Mouse (Mus musculus) activated CD4-positive, CD25-positive, alpha-beta regulatory T cell (primary cell): ENCODE data around the gene Klhl26. TPM values are rescaled to one million over a fixed set of nuclear protein-coding genes. Genes with fewer than 3 reads are reported as not detected.

Experiments used
- polyA plus RNA-seq, 2 experiments: library from polyadenylated mRNA; unstranded; fragments of 100-300 nt; shearing (Covaris generic); gene quantifications; one replicate each; pipeline ENCODE4 v1.2.1; 2017

The Klhl26 gene
- polyA plus RNA-seq = 10 to 100 TPM; 10.3 to 17.8 TPM

DNA sequence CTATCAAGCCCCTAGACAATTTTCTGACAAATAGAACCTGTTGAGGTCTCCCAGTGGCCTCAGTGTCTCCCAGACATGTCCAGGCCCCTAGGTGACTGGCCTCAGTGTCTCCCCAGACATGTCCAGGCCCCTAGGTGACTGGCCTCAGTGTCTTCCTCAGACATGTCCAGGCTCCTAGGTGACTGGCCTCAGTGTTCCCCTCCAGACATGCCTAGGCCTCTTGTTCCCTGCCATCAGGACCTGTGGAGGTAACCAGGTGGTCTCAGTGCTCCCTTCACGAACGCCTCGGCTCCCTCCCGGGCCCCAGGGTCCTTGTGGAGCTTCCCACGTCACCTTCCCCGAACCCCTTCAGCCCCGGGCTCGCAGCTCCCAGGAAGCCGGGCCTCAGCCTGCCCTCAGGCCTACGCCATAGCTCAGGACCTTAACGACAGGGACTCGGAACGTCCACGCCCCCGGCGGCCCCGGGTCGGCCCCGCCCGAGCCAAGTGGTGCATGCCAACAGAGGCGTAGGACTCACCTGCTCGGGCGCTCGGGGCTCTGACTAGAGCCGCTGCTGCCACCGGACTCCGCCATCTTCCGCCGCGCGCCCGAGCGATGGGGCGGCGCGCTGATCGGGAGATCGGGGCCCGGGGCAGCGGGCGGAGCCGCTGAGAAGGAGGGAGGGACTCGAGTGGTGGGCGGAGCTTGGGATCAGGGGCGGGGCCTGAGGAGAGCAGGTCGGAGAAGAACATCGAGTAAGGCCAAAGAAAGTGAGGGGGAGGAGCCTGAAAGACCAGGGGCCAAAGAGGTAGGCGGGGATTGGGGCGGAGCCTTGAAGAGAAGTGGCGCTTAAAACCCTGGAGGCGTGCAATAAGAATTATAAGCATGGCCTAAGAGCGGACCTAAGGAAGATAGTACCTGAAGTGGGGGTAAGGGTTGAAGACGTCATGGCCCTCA, at the start of gene Klhl26:
TSS of gene Klhl26 (minus strand) at position 636 of the 936 bp plus-strand sequence.

DNA sequence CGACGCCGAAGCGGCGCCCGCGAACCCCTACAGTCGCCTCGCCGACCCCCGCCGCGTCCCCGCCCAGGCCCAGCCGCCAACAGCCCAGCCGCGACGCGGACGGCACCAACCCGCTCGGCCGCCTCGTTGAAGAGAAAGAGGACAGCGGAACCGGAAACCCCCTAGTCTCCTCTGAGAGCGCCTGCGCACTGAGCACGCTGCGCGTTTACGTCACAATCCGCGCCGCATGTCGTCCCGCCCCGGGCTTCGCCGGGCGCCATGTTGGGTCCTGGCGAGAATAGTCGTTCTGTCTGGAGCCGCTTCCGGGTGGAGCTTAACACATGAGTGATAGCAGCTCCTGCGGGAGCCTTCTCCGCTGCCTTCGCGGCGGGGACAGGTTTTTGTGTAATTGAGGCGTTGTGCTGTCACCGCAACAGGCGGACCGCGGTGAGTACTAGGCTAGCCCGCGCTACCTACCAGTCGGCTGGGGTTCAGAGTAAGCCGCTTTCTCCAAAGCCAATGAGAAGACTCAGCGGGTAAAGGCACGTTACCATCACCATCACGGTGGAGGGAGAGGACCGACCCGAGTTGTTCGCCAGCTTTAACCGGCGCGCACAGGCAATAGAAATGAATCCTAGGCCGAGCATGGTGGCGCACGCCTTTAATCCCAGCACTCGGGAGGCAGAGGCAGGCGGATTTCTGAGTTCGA, 33.6 kb upstream of the Klhl26 start, which contains the start of gene Uba52:
TSS of gene Uba52 (minus strand) at position 574 of the 688 bp plus-strand sequence.

DNA sequence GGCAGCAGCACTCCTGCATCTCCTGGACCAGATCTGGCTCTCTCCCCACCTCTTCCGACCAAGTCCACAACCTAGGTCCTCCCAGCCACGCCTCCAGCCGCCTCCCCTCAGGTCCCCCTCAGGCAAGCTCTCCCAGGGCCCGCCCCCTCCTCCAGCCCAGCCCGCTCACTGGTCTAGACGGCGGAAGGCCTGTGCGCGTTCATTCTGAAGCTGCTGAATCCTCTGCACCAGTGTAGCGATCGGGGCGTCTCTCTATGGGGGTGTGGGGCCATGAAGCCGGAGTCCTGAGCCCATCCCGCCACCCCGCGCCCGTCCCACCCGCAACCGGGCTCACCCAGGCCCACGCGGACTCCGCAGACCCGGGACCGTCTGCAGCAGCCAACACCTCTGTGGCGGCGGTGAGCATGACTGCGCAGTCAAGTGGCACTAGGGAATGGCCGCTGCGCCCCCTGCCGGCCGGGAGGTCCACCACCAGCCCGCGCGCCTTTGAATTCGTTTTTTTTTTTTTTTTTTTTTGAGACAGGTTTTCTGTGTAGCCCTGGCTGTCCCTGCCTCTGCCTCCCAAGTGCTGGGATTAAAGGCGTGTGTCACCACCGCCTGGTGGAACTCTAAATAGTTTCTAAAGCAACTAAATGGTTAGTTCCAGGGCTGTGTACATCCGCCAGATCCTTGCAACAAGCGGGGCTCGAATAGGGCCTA, 29.7 kb upstream of the Klhl26 start, which contains the start of gene Rex1bd:
TSS of gene Rex1bd (minus strand) at position 425 of the 699 bp plus-strand sequence.

DNA sequence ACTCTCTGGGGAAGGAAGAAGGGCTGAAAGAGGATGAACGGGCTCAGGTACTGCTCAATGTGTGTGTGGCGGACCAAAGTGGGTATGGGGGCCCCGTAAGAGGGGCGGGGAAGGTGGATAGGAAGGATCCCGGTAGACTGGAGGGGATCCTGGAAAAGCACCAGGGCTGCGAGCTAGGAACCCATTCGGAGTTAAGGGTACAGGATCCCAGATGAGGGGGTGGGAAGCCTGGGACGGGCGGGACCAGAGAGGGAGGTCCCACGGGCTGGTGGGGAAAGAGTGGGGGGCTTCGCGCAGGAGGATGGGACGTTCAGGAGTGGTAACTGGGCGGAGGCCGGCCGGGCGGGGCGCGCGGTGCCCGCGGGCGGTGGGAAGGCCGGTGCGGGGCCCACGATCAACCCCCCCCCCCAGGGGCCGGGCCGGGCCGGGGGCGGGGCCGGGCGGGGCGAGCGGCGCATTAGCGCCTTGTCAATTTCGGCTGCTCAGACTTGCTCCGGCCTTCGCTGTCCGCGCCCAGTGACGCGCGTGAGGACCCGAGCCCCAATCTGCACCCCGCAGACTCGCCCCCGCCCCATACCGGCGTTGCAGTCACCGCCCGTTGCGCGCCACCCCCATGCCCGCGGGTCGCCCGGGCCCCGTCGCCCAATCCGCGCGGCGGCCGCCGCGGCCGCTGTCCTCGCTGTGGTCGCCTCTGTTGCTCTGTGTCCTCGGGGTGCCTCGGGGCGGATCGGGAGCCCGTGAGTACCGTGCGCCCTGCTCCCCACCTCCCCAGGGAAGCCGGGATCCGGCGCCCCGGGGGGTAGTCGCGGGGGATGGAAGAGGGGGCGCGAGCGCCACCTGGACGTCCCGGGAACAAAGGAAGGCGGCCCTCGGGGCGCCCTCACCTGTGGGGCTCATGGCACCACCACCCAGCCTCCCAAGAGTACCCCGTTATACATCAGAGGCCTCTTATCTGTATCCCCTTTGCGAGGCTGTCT, 16.2 kb upstream of the Klhl26 start, which contains the start of gene Crlf1:
TSS of gene Crlf1 (plus strand) at position 495 of the 977 bp plus-strand sequence.

GRCm38 (mm10) chr8:70486941-70487520, 10.3 kb upstream of the Klhl26 start, which contains the start of gene Tmem59l:
Gene Tmem59l (minus strand): TSS chr8:70487358.

GRCm38 (mm10) chr8:70439055-70439847, 37.5 kb downstream of the Klhl26 start, which contains the start of gene Crtc1:
Gene Crtc1 (minus strand): TSS chr8:70439579.

Other genes starting within 250 kb of the Klhl26 start
- gene Sugp2, start 242.7 kb downstream of the Klhl26 start, polyA plus RNA-seq = 10 to 100 TPM; 28.9 to 34.8 TPM
- 10 to 100 TPM; 10.4 to 12.5 TPM for gene Armc6, start 242.5 kb downstream of the Klhl26 start, polyA plus RNA-seq
- gene Homer3, start 194.1 kb downstream of the Klhl26 start, polyA plus RNA-seq = 1 to 10 TPM; 2.9 to 5.7 TPM
- gene Ddx49, start 174.5 kb downstream of the Klhl26 start, polyA plus RNA-seq = 10 to 100 TPM; 49.1 to 66.3 TPM
- 100 to 1,000 TPM; 346 to 377 TPM for gene Cope, start 174.4 kb downstream of the Klhl26 start, polyA plus RNA-seq
- gene Cers1, start 161.2 kb downstream of the Klhl26 start, polyA plus RNA-seq = not detected
- gene Gdf1, start 147.2 kb downstream of the Klhl26 start, polyA plus RNA-seq = under 1 TPM; 0.36 to 0.39 TPM
- 10 to 100 TPM; 55.4 to 75.0 TPM for gene Upf1, start 123.7 kb downstream of the Klhl26 start, polyA plus RNA-seq
- gene Comp, start 103.4 kb downstream of the Klhl26 start, polyA plus RNA-seq = 1 to 10 TPM; 1.0 to 2.2 TPM
- 10 to 100 TPM in 1 of 2 experiments, 1 to 10 TPM in 1; 9.8 to 11.8 TPM for gene Crtc1, start 37.4 kb downstream of the Klhl26 start, polyA plus RNA-seq
- gene Tmem59l, start 10.4 kb upstream of the Klhl26 start, polyA plus RNA-seq = not detected
- not detected for gene Crlf1, start 16.2 kb upstream of the Klhl26 start, polyA plus RNA-seq
- gene Rex1bd, start 29.8 kb upstream of the Klhl26 start, polyA plus RNA-seq = 100 to 1,000 TPM; 103 to 125 TPM
- gene Uba52, start 33.8 kb upstream of the Klhl26 start, polyA plus RNA-seq = 1,000 to 10,000 TPM in 1 of 2 experiments, 100 to 1,000 TPM in 1; 932 to 1,504 TPM
- gene Fkbp8, start 50.8 kb upstream of the Klhl26 start, polyA plus RNA-seq = 100 to 1,000 TPM; 372 to 404 TPM
- gene Kxd1, start 51.0 kb upstream of the Klhl26 start, polyA plus RNA-seq = 100 to 1,000 TPM; 108 to 123 TPM
- gene Ell, start 62.5 kb upstream of the Klhl26 start, polyA plus RNA-seq = 10 to 100 TPM; 25.7 to 27.7 TPM
- gene Isyna1, start 117.4 kb upstream of the Klhl26 start, polyA plus RNA-seq = 10 to 100 TPM; 31.5 to 78.3 TPM
- gene Ssbp4, start 131.9 kb upstream of the Klhl26 start, polyA plus RNA-seq = 100 to 1,000 TPM; 121 to 146 TPM
- gene Lrrc25, start 139.2 kb upstream of the Klhl26 start, polyA plus RNA-seq = under 1 TPM; 0.38 to 0.74 TPM
- not detected for gene Gdf15, start 155.5 kb upstream of the Klhl26 start, polyA plus RNA-seq
- gene Pgpep1, start 183.4 kb upstream of the Klhl26 start, polyA plus RNA-seq = 1 to 10 TPM; 4.7 to 9.1 TPM
- gene Lsm4, start 196.3 kb upstream of the Klhl26 start, polyA plus RNA-seq = 100 to 1,000 TPM; 348 to 441 TPM
- gene Jund, start 222.0 kb upstream of the Klhl26 start, polyA plus RNA-seq = 100 to 1,000 TPM; 757 to 879 TPM
- not detected for gene Iqcn, start 226.5 kb upstream of the Klhl26 start, polyA plus RNA-seq
- gene Gm3336, start 241.6 kb upstream of the Klhl26 start, polyA plus RNA-seq = not detected
- 1 to 10 TPM; 1.0 to 1.3 TPM for gene Pde4c, start 246.8 kb upstream of the Klhl26 start, polyA plus RNA-seq